Mouse (Mus musculus): Measurements from ENCODE around the gene Cd247. TPM values are rescaled to one million over a fixed set of nuclear protein-coding genes. Genes with fewer than 3 reads are reported as not detected.

The Cd247 gene
- polyA plus RNA-seq, 1 experiment: 0.05 TPM

DNA sequence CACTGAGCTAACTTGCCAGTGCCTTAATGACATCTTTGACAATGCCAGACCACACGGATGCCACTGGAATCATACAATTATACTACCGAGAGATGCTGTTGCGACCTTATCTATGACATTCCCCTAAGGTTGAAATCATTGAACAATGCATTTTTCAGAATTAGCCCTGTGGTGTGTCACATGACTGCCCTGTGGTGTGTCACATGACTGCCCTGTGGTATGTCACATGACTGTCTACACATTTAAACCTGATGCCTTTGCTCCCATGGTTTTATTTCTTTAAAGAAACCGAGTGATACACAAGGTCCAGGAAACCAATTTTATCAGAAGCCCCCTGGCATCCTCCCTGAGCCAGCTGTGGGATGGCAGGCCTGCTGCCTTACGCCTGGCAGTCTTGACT lies 41.4 kb downstream of the Cd247 start:
- TF ChIP-seq TAL1 (IDR thresholded peaks at IDR 0.05; ENCODE audit: low read length) (no peak), GATA1 (IDR thresholded peaks at IDR 0.05; ENCODE audit: low read length) (no peak)
- H3K27me3 ChIP-seq (ENCODE audit: control insufficient read depth): peaks cover 5% of the 10 kb centered on the region
- H3K4me1 ChIP-seq (ENCODE audit: control insufficient read depth): no peaks in the 10 kb centered on the region
- H3K4me3 ChIP-seq (replicated peaks): no peak overlapping the region
- no peaks in the 10 kb centered on the region for H3K9me3 ChIP-seq (ENCODE audit: control insufficient read depth, low read length)
- H3K36me3 ChIP-seq (ENCODE audit: control insufficient read depth): no peaks in the 10 kb centered on the region

DNA sequence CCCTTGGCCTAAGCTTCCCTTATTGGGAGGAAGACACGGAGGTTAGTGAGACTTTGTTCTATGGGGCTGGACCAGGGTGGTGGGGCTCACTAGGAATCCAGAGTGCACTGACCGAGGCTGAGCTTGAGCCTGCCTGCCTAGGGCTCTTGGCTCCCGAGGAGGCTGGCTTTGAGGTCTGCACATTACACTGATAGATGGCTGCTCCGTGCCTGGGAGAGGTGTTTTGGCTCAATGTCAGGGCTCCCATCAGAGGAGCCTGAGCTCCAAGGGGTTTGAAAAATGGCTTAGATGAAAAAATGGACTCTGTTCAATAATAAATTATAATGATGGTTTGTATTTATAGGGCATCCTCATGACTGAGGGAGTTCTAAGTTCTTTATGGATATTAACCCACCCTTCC lies 44.8 kb downstream of the Cd247 start:
- Histone ChIP-seq H3K4me1 (ENCODE audit: control insufficient read depth) (no peaks in the 10 kb centered on the region), H3K9me3 (ENCODE audit: control insufficient read depth, low read length) (no peaks in the 10 kb centered on the region), H3K36me3 (ENCODE audit: control insufficient read depth) (no peaks in the 10 kb centered on the region), H3K27me3 (ENCODE audit: control insufficient read depth) (peaks cover 13% of the 10 kb centered on the region), H3K4me3 (replicated peaks) (no peak overlapping the region)
- TF ChIP-seq GATA1 (IDR thresholded peaks at IDR 0.05; ENCODE audit: low read length) (no peak), TAL1 (IDR thresholded peaks at IDR 0.05; ENCODE audit: low read length) (no peak)

DNA sequence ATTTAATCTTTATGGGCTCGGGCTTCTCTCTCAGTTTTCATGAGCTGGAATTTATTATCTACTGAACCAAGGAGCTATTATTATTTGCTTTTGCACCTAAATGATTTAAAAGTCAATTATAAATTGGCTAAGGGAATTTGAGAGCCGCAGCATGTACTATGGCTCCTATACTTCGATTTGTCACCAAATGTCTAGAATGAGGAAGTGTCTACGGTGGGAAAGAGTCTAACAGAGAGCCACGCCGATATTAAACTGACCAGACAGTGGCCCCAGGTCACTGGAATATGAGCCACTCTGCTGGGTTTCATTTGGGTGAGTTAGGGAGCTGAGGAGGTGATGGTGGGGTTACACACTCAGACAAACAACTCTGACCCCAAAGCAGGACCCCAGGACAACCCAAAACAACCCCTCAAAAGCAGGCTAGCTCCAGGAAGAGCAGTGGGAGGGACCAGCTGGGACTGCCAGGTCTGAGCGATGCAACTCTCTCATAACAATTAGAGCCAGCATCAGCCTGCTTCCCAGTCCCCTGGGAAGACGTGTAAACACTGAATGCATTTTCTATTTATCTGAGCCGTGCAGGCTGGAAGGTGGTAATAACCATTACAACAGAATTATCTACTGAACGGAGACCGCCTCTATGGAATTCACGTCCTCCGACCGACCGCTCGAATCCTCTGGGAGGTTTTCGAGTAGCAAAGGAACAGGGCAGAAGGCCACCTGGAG lies 45.6 kb downstream of the Cd247 start:
- Histone ChIP-seq H3K4me1 (ENCODE audit: control insufficient read depth) (no peaks in the 10 kb centered on the region), H3K36me3 (ENCODE audit: control insufficient read depth) (no peaks in the 10 kb centered on the region), H3K9me3 (ENCODE audit: control insufficient read depth, low read length) (no peaks in the 10 kb centered on the region), H3K27me3 (ENCODE audit: control insufficient read depth) (peaks cover 15% of the 10 kb centered on the region), H3K4me3 (replicated peaks) (no peak overlapping the region)
- TF ChIP-seq TAL1 (IDR thresholded peaks at IDR 0.05; ENCODE audit: low read length) (no peak), GATA1 (IDR thresholded peaks at IDR 0.05; ENCODE audit: low read length) (no peak)

DNA sequence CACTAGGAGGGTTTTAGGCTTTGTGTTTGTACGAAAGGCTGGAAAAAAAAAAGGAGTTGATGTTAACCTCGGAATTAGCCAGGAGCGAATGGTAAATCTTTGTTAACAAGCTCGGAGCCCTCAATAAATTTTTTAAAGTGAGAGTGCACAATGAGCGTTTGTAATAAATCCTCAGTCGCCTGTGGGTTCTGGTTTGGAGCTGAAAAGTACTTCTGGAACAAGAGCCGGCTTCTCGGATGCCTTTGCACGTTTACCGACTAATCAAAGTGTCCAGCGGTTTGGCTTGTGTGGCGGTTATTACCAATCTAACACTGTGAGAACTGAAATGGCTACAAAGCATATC lies 46.1 kb downstream of the Cd247 start:
- no peak overlapping the region for H3K4me3 ChIP-seq (replicated peaks)
- H3K4me1 ChIP-seq (ENCODE audit: control insufficient read depth): no peaks in the 10 kb centered on the region
- TF ChIP-seq GATA1 (IDR thresholded peaks at IDR 0.05; ENCODE audit: low read length) (no peak), TAL1 (IDR thresholded peaks at IDR 0.05; ENCODE audit: low read length) (no peak)
- H3K9me3 ChIP-seq (ENCODE audit: control insufficient read depth, low read length): no peaks in the 10 kb centered on the region
- no peaks in the 10 kb centered on the region for H3K36me3 ChIP-seq (ENCODE audit: control insufficient read depth)
- peaks cover 21% of the 10 kb centered on the region for H3K27me3 ChIP-seq (ENCODE audit: control insufficient read depth)

DNA sequence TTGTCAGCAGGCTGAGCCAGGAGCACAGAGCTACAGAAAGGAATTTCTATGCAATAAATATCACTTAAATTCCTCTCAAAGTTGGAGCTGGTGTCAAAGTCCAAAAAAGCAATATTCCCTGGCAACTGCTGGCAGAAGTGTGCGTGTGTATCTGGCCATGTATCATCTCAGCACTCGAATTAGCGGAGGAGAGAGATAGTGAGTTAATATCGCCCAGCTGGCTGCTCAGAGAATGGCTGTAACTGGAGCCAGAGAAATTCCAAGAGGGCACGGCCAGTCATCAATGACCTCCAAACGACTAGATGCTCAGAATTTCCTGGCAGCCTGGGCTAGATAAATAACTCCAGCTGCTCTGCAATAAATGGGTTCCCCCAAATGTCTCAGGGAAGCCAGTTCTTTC lies 48.0 kb downstream of the Cd247 start:
- peaks cover 39% of the 10 kb centered on the region for H3K27me3 ChIP-seq (ENCODE audit: control insufficient read depth)
- TF ChIP-seq GATA1 (IDR thresholded peaks at IDR 0.05; ENCODE audit: low read length) (no peak), TAL1 (IDR thresholded peaks at IDR 0.05; ENCODE audit: low read length) (no peak)

DNA sequence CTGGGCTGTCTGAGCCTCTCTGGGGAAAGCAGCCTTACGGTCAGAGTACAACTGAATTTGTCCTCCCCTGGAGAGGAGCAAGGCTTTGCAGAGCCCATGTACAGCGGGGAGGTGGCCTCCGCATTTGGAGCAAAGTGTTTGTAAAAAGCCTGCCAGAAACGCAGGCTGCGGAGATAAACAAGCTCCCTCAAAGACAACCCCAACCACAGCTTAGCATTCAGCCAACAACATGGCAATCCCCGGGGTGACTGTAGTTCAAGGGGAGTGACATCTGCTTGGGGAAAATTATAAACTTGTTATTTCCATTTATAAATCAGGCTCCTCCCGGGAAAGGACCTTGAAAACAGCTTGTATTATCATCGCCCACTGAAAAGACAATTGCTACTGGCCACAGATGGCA lies 49.1 kb downstream of the Cd247 start:
- H3K27me3 ChIP-seq (ENCODE audit: control insufficient read depth): peaks cover 49% of the 10 kb centered on the region
- H3K4me3 ChIP-seq (replicated peaks): no peak overlapping the region
- H3K9me3 ChIP-seq (ENCODE audit: control insufficient read depth, low read length): no peaks in the 10 kb centered on the region
- no peak for TF ChIP-seq GATA1 (IDR thresholded peaks at IDR 0.05; ENCODE audit: low read length)
- TF ChIP-seq TAL1 (IDR thresholded peaks at IDR 0.05; ENCODE audit: low read length): no peak
- H3K4me1 ChIP-seq (ENCODE audit: control insufficient read depth): peaks cover 8% of the 10 kb centered on the region
- no peaks in the 10 kb centered on the region for H3K36me3 ChIP-seq (ENCODE audit: control insufficient read depth)

More for the DNA sequence above, 48.0 kb downstream of the Cd247 start:
- no peak overlapping the region for H3K4me3 ChIP-seq (replicated peaks)
- H3K36me3 ChIP-seq (ENCODE audit: control insufficient read depth): no peaks in the 10 kb centered on the region
- H3K4me1 ChIP-seq (ENCODE audit: control insufficient read depth): peaks cover 8% of the 10 kb centered on the region
- H3K9me3 ChIP-seq (ENCODE audit: control insufficient read depth, low read length): no peaks in the 10 kb centered on the region

DNA sequence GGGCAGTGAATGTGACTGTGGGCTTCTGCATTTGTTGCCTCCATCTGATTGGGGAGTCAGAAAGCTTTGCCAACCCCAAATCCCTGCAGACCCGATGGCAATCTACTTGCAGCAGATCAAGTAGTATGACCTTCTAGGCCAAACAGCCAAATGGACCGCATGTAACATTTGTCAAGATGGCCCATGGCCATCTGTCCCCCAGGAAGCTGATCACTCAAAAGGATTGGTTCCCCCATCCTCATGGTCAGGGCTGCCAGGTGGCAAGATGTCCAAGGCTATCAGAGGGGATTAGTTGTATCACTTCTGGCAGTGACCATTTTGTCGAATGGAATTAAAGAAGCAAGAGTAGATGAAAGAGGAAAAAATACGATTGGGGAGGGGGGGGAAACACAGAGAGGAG lies 50.7 kb downstream of the Cd247 start:
- peaks cover 8% of the 10 kb centered on the region for H3K4me1 ChIP-seq (ENCODE audit: control insufficient read depth)
- H3K4me3 ChIP-seq (replicated peaks): no peak overlapping the region
- H3K27me3 ChIP-seq (ENCODE audit: control insufficient read depth): peaks cover 60% of the 10 kb centered on the region
- TF ChIP-seq GATA1 (IDR thresholded peaks at IDR 0.05; ENCODE audit: low read length): no peak
- no peak for TF ChIP-seq TAL1 (IDR thresholded peaks at IDR 0.05; ENCODE audit: low read length)
- H3K36me3 ChIP-seq (ENCODE audit: control insufficient read depth): no peaks in the 10 kb centered on the region
- no peaks in the 10 kb centered on the region for H3K9me3 ChIP-seq (ENCODE audit: control insufficient read depth, low read length)

DNA sequence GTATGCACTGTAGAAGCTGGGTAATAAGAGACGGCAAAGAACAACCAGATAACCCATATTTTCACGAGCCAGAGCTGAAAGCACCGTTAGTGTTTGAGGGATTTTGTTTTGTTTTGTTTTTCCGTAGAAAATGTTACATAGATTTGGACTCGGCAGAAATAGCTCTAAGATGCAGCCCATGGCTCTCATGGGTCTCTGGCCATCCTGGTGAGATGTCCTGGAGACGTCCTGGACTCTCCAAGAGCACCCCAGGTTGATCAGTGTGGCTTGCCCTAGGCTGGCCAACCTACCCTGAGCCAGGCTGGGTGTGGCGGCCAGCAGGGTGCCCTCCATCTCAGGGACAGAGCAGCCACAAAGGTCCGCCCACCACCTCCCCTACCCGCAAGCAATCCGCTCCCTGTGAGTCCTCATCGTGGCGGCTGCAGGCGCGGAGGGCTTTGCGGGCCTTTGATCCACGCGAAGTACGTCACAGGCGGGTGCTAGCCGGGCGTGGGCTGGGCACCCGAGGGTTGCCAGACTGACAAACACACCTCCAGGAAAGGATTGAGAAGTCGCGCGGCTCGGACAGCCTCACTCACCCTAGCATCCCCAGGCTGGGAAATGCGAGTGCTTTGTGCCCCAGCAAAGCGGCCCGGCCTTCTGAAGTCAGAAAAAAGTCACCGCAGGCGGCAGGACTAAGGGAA lies 52.2 kb downstream of the Cd247 start:
- peak overlapping the region; percentile 40 for H3K4me3 ChIP-seq (replicated peaks)
- H3K27me3 ChIP-seq (ENCODE audit: control insufficient read depth): peaks cover 73% of the 10 kb centered on the region
- H3K9me3 ChIP-seq (ENCODE audit: control insufficient read depth, low read length): no peaks in the 10 kb centered on the region
- no peak for TF ChIP-seq TAL1 (IDR thresholded peaks at IDR 0.05; ENCODE audit: low read length)
- no peak for TF ChIP-seq GATA1 (IDR thresholded peaks at IDR 0.05; ENCODE audit: low read length)
- H3K36me3 ChIP-seq (ENCODE audit: control insufficient read depth): no peaks in the 10 kb centered on the region
- H3K4me1 ChIP-seq (ENCODE audit: control insufficient read depth): peaks cover 20% of the 10 kb centered on the region

DNA sequence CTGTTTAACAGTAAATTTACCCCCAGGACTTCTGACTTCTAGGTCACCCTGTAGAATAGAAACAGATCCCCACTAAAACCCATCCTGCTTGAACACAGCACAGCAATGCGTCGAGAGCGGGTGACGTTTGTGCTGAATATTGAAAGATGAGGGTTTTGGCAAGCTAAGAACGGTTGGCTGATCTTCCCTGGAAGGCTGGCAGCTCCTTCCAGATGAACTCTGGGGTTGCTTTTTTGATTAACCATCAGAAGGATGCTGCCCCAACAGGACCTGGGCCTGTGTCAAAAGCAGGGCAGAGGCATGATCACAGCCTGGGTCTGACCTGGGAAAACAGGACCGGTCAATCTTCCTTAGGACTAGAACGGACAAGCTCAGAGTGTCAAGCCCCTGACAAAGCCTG lies 53.7 kb downstream of the Cd247 start:
- Histone ChIP-seq H3K27me3 (ENCODE audit: control insufficient read depth) (peaks cover 77% of the 10 kb centered on the region), H3K4me1 (ENCODE audit: control insufficient read depth) (peaks cover 20% of the 10 kb centered on the region)
- TF ChIP-seq TAL1 (IDR thresholded peaks at IDR 0.05; ENCODE audit: low read length): no peak
- TF ChIP-seq GATA1 (IDR thresholded peaks at IDR 0.05; ENCODE audit: low read length): no peak

More for the DNA sequence above, 53.7 kb downstream of the Cd247 start:
- Histone ChIP-seq H3K9me3 (ENCODE audit: control insufficient read depth, low read length) (no peaks in the 10 kb centered on the region), H3K36me3 (ENCODE audit: control insufficient read depth) (no peaks in the 10 kb centered on the region), H3K4me3 (replicated peaks) (no peak overlapping the region)
